26 mouse cellular contexts compared by ENCODE assay signal in the genomic region with DNA sequence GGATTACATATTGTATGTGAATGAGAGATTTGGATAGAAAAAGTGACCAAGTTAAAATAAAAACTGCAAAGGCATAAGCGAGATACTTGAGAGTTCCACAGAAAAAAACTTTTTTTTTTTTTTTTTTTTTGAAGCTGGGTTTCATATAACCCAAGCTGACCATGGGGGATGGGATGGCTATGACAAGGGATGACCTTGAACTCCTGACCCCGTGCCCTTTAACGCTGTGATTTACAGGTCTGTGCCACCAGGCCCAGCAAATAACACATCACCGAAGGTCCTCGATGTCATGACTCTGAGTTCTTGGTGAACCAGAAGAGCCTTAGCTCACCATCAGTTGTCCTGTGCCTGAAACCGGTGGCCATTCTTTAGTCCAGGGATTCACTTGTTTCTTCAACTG. TPM values are rescaled to one million over a fixed set of nuclear protein-coding genes. Genes with fewer than 3 reads are reported as not detected.
DNase-seq lines count a peak whose midpoint lies in the region; ATAC-seq and TF ChIP-seq lines count a peak whose summit lies in the region.
"Had no signal": no experiment of that assay in that cellular context is flagged by ENCODE, and none has a peak within 500 bp of the region (broad histone marks: within the 10 kb centered on the region; RNA-seq: fewer than 3 reads in every experiment).

No protein-coding gene starts in this region.

- H3K9me3 ChIP-seq in stomach, postnatal 0 days (ENCODE audit: control insufficient read depth, low read length) = no peaks in the 10 kb centered on the region
- H3K9me3 ChIP-seq: forebrain, embryonic 10.5 days; forebrain, embryonic 13.5 days; heart, embryonic 12.5 days; heart, embryonic 15.5 days; hindbrain, embryonic 10.5 days; hindbrain, embryonic 13.5 days had no signal

- intact Hi-C loops in gastrocnemius, adult 2 months (cut with DNase I) = no loop called here

- H3K9ac ChIP-seq in stomach, postnatal 0 days (ENCODE audit: low read length) = no peak overlapping the region
- H3K9ac ChIP-seq: forebrain, embryonic 13.5 days; heart, embryonic 12.5 days; heart, embryonic 15.5 days; hindbrain, embryonic 13.5 days had no signal

- H3K27ac ChIP-seq in gastrocnemius, adult 2 months = peak overlapping the region; percentile 98
- H3K27ac ChIP-seq in stomach, postnatal 0 days (replicated peaks) = no peak overlapping the region
- H3K27ac ChIP-seq: forebrain, embryonic 10.5 days; forebrain, embryonic 13.5 days; heart, embryonic 15.5 days; hindbrain, embryonic 10.5 days; hindbrain, embryonic 13.5 days had no signal

- TF ChIP-seq EP300 in stomach, postnatal 0 days (optimal IDR thresholded peaks at IDR 0.05) = no peak

- H3K4me1 ChIP-seq in stomach, postnatal 0 days (replicated peaks; ENCODE audit: control insufficient read depth, insufficient read depth) = 0 out of 2 replicates have a peak, but pooled peaks cover 6% of the 10 kb centered on the region

- DNase-seq in gastrocnemius, adult 2 months = no peak
- no peak for DNase-seq in gastrocnemius, postnatal 10 days
- DNase-seq in right cerebral cortex, postnatal 10 days (ENCODE audit: low spot score in 2 of 2) = peak; percentile 34 to 39
- DNase-seq in right cerebral cortex, postnatal 36 days (ENCODE audit: low spot score in 2 of 2) = no peak
- peak; percentile 74 for DNase-seq in ES-CJ7 (ENCODE audit: low read depth, low spot score)
- peak; percentile 34 for DNase-seq in ZHBTc4 (ENCODE audit: low read depth, low spot score)
- no peak for DNase-seq in stomach, postnatal 0 days (ENCODE audit: low spot score)
- no peak for DNase-seq in spleen, postnatal 10 days (ENCODE audit: low spot score in 2 of 2)
- DNase-seq: adrenal gland, postnatal 10 days; adrenal gland, postnatal 36 days; B cell, adult 2 months; cerebellum, adult 18-20 months; cerebellum, adult 9-10 months; cerebellum, postnatal 14 days; gastrocnemius, postnatal 25 days; heart, adult 18-20 months; heart, postnatal 10 days; heart, postnatal 36 days had no signal

- TF ChIP-seq CTCF in gastrocnemius, adult 2 months (IDR thresholded peaks at IDR 0.05) = no peak
- TF ChIP-seq CTCF in stomach, postnatal 0 days (IDR thresholded peaks at IDR 0.05; ENCODE audit: low read depth) = no peak

- H3K4me3 ChIP-seq in gastrocnemius, adult 2 months = no peak overlapping the region
- no peak overlapping the region for H3K4me3 ChIP-seq in stomach, postnatal 0 days (ENCODE audit: low read depth, low read length)

- H3K4me2 ChIP-seq in stomach, postnatal 0 days (replicated peaks; ENCODE audit: low read depth) = no peak overlapping the region
- H3K4me2 ChIP-seq: heart, embryonic 15.5 days had no signal

- ATAC-seq in stomach, postnatal 0 days (ENCODE audit: low FRiP score, low TSS enrichment) = no peak
- ATAC-seq: forebrain, embryonic 13.5 days; forebrain, embryonic 16.5 days; hindbrain, embryonic 16.5 days had no signal

- H3K27me3 ChIP-seq in stomach, postnatal 0 days (ENCODE audit: control insufficient read depth, insufficient read depth, low read length) = no peaks in the 10 kb centered on the region

- no peaks in the 10 kb centered on the region for H3K36me3 ChIP-seq in stomach, postnatal 0 days (ENCODE audit: control insufficient read depth, insufficient read depth, low read length)
- H3K36me3 ChIP-seq: forebrain, embryonic 10.5 days; heart, embryonic 12.5 days; heart, embryonic 15.5 days; hindbrain, embryonic 10.5 days; hindbrain, embryonic 13.5 days had no signal

- 70% methylated on average over 6 of the region's 6 CpGs for WGBS in stomach, postnatal 0 days

RNA-seq across cellular contexts. Expression of a gene that starts 9.5 kb away (rescaled TPM):
- 1 to 10 TPM; 1.5 to 2.2 TPM for total RNA-seq in gastrocnemius, adult 2 months (2021)
- total RNA-seq in gastrocnemius, postnatal 10 days (2021) = 1 to 10 TPM; 1.8 to 3.6 TPM
- 5.0 and 7.3 TPM in 2 replicates for polyA plus RNA-seq in stomach, postnatal 0 days (2015; fragmentation: Nextera tagmentation; extraction: Ambion mirVana)

RNA-seq across cellular contexts. Expression of a gene that starts 10.0 kb away (rescaled TPM):
- total RNA-seq in gastrocnemius, adult 2 months (2021) = 10 to 100 TPM; 25.9 to 51.8 TPM
- total RNA-seq in gastrocnemius, postnatal 10 days (2021) = 100 to 1,000 TPM; 107 to 110 TPM
- 3.0 and 3.4 TPM in 2 replicates for polyA plus RNA-seq in stomach, postnatal 0 days (2015; fragmentation: Nextera tagmentation; extraction: Ambion mirVana)

RNA-seq across cellular contexts. Expression of a gene that starts 18.8 kb away (rescaled TPM):
- total RNA-seq in gastrocnemius, adult 2 months (2021) = 10 to 100 TPM; 19.9 to 23.6 TPM
- total RNA-seq in gastrocnemius, postnatal 10 days (2021) = 10 to 100 TPM; 22.2 to 22.8 TPM
- 3.6 and 4.0 TPM in 2 replicates for polyA plus RNA-seq in stomach, postnatal 0 days (2015; fragmentation: Nextera tagmentation; extraction: Ambion mirVana)

RNA-seq across cellular contexts. Expression of a gene that starts 35.6 kb away (rescaled TPM):
- 10 to 100 TPM; 13.5 to 14.4 TPM for total RNA-seq in gastrocnemius, adult 2 months (2021)
- 1 to 10 TPM; 5.9 to 7.0 TPM for total RNA-seq in gastrocnemius, postnatal 10 days (2021)
- polyA plus RNA-seq in stomach, postnatal 0 days (2015; fragmentation: Nextera tagmentation; extraction: Ambion mirVana) = 12.8 and 14.4 TPM in 2 replicates

RNA-seq across cellular contexts. Expression of a gene that starts 35.8 kb away (rescaled TPM):
- 100 to 1,000 TPM; 383 to 424 TPM for total RNA-seq in gastrocnemius, adult 2 months (2021)
- 100 to 1,000 TPM; 536 to 557 TPM for total RNA-seq in gastrocnemius, postnatal 10 days (2021)
- 524 and 529 TPM in 2 replicates for polyA plus RNA-seq in stomach, postnatal 0 days (2015; fragmentation: Nextera tagmentation; extraction: Ambion mirVana)

Comparison
In these comparisons a context has a peak if more than half of its experiments do, and no peak if none do; other contexts are left out.
1. DNase-seq: peak in right cerebral cortex, postnatal 10 days (2 of 2), ES-CJ7 (single experiment) and ZHBTc4 (single experiment); none in gastrocnemius, adult 2 months (single experiment), gastrocnemius, postnatal 10 days (single experiment), right cerebral cortex, postnatal 36 days (0 of 2), stomach, postnatal 0 days (single experiment) and spleen, postnatal 10 days (0 of 2).